Mouse (Mus musculus) liver, adult 2 months (tissue): Measurements from ENCODE around the gene Rcn2.
A peak's percentile ranks its signal among the peaks of the same experiment; 100 is the strongest.

Experiments
- CTCF ChIP-seq: fragments of 200-500 bp; IDR thresholded peaks from 2 replicates; pipeline ENCODE4 v1.5.1; 2011; ENCODE audit warnings: low read depth, low read length, control low read depth
- POLR2A ChIP-seq: fragments of 200-500 bp; IDR thresholded peaks from 2 replicates; pipeline ENCODE4 v1.6.1; 2011; ENCODE audit warnings: low read length, control low read depth; ENCODE audit not compliant: insufficient read depth; ENCODE audit errors: extremely low read depth

DNA sequence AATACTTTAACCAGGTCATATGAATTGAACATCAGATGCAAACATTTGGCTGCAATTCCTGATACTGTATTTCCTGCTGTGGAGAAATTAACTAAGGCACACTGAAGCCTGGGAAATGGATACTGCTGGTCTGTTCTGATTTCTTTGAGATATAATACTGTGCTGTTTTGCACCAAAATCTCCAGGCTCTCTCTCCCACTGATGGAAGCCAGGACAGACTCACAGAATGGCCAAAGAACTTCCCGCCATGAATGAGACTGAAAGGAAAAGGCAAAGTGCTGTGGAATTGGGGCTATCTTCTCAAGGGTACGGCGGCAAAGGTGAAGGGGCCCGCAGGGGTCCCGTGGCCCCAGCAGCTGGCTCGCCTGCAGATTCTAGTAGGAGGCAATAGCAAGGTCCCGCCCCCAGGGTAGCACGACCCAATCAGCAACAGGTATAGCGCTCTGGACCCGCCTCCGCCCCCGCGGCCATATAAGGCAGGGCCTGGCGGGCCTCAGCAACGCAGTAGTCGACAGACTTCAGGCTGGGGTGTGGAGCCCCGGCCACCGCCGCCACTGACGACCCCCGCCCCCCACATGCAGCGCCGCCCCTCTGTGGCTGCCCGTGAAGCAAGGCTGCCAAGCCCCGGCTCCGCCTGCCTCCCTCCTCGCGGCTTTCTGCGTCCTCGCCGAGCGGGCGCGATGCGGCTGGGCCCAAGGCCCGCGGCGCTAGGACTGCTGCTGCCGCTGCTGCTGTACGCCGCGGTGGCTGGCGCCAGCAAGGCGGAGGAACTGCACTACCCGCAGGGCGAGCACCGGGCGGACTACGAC, at the start of gene Rcn2:
- TF ChIP-seq CTCF (no peak; the same call in 1 of the 2 replicates), POLR2A (peak; percentile 72)
